Comparison of ENCODE assay signal across 28 mouse cellular contexts in the genomic region with DNA sequence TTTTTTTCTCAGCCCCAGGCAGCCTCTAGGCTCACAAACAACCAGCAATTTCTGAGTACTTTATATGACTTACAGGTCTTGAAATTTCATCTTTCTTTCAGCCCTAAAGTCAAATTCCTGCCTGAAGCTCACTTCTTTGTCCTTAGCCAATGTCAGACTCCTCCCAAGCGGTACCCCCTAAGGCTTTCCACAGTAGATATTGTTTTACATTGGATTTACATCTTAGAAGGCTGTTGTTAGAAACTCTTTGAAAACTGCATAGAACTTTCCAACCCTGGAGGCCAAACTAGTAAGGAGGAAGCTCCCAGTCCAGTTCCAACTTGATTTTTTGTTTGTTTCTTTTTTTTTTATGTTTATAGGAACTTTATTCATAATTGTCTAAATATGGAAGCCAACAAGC.
"Had no signal": no experiment of that assay in that cellular context is flagged by ENCODE, and none has a peak within 500 bp of the region (broad histone marks: within the 10 kb centered on the region; RNA-seq: fewer than 3 reads in every experiment).

No protein-coding gene starts in this region.

- H3K27ac ChIP-seq: gastrocnemius, adult 2 months; heart, embryonic 10.5 days; hindbrain, embryonic 10.5 days; hindbrain, embryonic 12.5 days; hindbrain, embryonic 15.5 days; hindbrain, postnatal 0 days; kidney, embryonic 15.5 days; kidney, postnatal 0 days; layer of hippocampus, adult 2 months; left cerebral cortex, adult 2 months; limb, embryonic 10.5 days; limb, embryonic 12.5 days; liver, embryonic 13.5 days; liver, embryonic 15.5 days had no signal

- DNase-seq: gastrocnemius, adult 2 months; gastrocnemius, postnatal 10 days; gastrocnemius, postnatal 25 days; heart, adult 18-20 months; heart, postnatal 10 days; heart, postnatal 4 days; kidney, adult 11 months; kidney, adult 2 months; kidney, adult 9 months; kidney, postnatal 14 days; kidney, postnatal 36 days; liver; liver, embryonic 13.5 days had no signal

- H3K36me3 ChIP-seq: hindbrain, embryonic 12.5 days; hindbrain, embryonic 15.5 days had no signal

- H3K27me3 ChIP-seq: heart, embryonic 12.5 days; hindbrain, embryonic 12.5 days; hindbrain, embryonic 15.5 days; kidney, embryonic 15.5 days; limb, embryonic 12.5 days; liver, embryonic 13.5 days; liver, embryonic 15.5 days had no signal

- H3K9ac ChIP-seq: heart, embryonic 12.5 days; hindbrain, embryonic 12.5 days; hindbrain, embryonic 15.5 days; kidney, embryonic 15.5 days; limb, embryonic 12.5 days; liver, embryonic 13.5 days; liver, embryonic 15.5 days had no signal

- H3K4me3 ChIP-seq: gastrocnemius, adult 2 months; heart, embryonic 10.5 days; heart, embryonic 12.5 days; hindbrain, embryonic 10.5 days; hindbrain, embryonic 12.5 days; hindbrain, embryonic 15.5 days; kidney, embryonic 15.5 days; layer of hippocampus, adult 2 months; left cerebral cortex, adult 2 months; limb, embryonic 10.5 days; limb, embryonic 12.5 days; liver, embryonic 13.5 days; liver, embryonic 15.5 days had no signal

- H3K9me3 ChIP-seq: heart, embryonic 10.5 days; hindbrain, embryonic 10.5 days; hindbrain, embryonic 12.5 days; hindbrain, embryonic 15.5 days; limb, embryonic 10.5 days; liver, embryonic 13.5 days; liver, embryonic 15.5 days had no signal

- H3K4me1 ChIP-seq: heart, embryonic 10.5 days; heart, embryonic 12.5 days; limb, embryonic 10.5 days had no signal

- H3K4me2 ChIP-seq: heart, embryonic 12.5 days; hindbrain, embryonic 12.5 days; hindbrain, embryonic 15.5 days; kidney, embryonic 15.5 days; limb, embryonic 12.5 days; liver, embryonic 11.5 days; liver, embryonic 13.5 days; liver, embryonic 15.5 days had no signal

- ATAC-seq: hindbrain, postnatal 0 days; intestine, embryonic 16.5 days had no signal
